Mouse (Mus musculus) right cerebral cortex, postnatal 36 days (tissue): ENCODE results near the gene Spata21.

ENCODE experiments used
- DNase-seq, 2 experiments: peaks; one replicate each; pipeline ENCODE4 v3.0.0; 2022; ENCODE audit warnings: low spot score in 2 of 2, mixed read lengths in 1 of 2

The Spata21 gene

DNA sequence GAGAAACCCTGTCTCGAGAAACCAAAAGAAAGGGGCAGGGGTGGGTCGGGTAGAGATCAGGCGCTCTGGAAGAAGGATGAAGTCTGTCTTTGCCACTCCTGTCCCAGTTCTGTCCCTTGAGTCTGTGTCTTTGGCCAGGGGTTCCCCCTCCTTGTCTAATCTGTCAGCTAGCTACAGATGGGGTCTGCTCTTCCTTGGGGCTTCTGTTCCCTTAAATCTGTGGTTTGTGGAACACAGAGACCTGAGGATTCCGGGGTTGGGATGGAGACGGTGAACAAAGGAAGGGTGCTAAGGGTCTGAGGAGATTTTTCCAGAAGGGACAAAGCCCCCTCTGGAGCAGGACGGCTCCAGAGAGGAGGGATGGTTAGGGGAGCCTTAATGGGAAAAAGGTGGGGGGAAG is at the start of gene Spata21:
TSS of gene Spata21 (plus strand) at position 301 of the 400 bp plus-strand sequence.
- no peak for DNase-seq

DNA sequence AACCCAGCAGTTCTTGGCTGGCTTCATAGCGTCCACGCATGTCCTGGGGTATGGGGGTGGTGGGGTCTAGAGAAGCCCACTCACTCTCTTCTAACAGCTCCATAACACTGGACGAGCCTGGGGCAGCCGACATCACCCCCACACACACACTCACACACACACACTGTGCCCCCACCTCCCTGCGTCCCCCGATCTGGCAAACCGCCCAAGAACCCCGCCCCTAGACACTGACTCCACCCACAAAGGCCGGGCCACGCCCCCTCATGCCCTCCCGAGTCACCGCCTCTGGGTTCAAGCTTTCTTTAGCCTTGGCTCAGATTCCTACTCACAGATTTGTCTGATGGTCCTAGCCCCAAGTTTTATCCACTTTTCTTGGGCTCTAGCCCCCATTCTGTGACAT is 47.0 kb upstream of the Spata21 start:
- DNase-seq, result no peak

DNA sequence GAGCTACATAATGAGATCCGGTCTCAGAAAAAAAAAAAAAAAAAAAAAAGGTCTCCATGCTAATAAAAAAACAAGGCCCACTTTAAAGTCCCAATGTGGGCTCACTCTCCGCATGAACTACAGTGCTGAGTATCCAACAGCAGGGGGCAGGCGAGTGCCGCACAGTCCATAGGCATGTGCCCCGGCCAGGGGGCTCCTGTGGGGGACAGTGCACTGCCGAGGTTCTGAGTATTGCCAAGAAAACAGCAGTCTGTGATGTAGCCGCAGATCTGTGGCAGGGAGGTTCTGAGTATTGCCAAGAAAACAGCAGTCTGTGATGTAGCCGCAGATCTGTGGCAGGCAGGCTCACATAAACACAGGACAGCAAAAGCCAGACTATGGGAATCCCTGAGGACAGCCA is 43.3 kb upstream of the Spata21 start:
- no peak for DNase-seq

- no peak for DNase-seq
Observed at GRCm38 (mm10) chr4:141048810-141049475, 39.2 kb upstream of the Spata21 start.

DNA sequence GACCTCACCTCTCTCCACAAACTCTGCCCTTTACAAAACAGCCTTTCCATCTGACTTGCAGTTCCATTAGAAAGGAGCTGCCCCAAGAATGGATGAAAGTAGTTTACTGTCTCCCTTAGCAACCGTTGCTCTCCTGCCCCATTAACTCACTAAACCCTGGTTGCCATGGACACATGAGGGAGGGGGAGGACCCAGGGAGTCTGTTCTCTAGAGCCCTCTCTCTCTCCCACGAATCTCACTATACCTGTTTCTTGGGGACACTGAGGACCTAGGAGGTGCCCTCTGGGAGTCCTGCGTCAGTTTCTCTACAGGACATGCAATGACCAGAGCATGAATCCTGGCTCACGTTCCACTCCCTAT is 38.7 kb upstream of the Spata21 start:
- no peak for DNase-seq

DNA sequence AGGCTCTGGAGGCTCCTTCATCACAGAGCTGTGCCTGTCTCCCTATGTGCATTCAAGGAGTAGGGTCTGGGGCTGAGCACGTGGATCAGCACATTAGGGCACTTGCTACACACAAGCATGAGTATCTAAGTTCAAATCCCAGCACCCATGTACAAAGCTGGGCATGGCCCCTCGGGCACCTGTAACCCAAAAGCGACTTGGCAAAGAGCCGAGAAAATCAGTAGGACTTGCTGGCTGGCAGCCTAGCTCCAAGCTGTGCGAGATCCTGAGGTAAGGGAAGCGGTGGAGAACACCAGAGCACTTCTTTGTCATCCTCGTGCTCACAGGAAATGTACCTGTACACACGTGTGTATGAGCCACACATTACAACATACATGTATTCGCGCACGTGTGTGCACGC is 35.7 kb upstream of the Spata21 start:
- no peak for DNase-seq

GRCm38 (mm10) chr4:141053138-141053537 is 35.0 kb upstream of the Spata21 start:
- no peak for DNase-seq

- peak; percentile 80 to 83 for DNase-seq
Observed at GRCm38 (mm10) chr4:141053568-141054161, 34.5 kb upstream of the Spata21 start.

DNA sequence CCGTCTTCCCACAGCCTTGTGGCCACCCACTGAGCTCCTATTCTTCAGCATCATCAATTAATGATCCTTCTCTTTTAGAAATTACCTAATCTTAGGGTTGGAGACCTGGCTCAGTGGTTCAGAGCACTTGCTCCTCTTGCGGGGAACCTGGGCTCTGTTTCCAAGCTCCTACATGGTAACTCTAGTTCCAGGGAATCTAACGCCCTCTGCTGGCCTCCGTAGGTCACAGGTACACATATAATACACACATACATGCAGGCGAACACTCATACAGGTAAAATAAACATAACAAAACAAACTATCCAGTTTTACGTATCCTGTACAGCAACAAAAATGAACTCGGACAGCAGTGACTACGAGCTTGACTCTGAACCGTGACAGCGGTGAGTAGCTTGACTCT is 31.2 kb upstream of the Spata21 start:
- no peak for DNase-seq

DNA sequence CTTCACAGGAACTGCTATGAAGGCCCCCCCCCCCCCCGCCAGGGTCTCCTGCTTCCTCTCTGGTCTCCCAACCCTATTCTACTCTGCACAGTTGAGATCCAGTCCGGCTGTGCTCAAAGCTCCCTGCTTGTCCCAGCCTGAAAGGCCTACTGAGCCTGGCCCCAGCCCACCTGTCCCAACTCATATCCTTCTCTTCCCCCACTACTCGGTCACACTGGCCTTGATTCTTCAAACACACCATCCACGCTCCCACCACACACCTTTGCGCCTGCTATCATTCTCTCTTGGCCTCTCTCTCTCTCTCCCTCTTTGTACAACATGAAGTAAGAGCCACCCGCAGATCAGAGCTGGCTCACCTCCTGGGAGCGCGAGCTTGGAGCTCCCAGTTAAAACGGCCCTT is 29.3 kb upstream of the Spata21 start:
- DNase-seq, result no peak

GRCm38 (mm10) chr4:141059616-141060425 is 28.3 kb upstream of the Spata21 start:
- no peak for DNase-seq

- peak; percentile 96 to 97 for DNase-seq
Observed at GRCm38 (mm10) chr4:141060426-141061301, 27.5 kb upstream of the Spata21 start, which contains the start of gene Crocc. TSS of gene Crocc (minus strand) at chr4:141060550.

GRCm38 (mm10) chr4:141064104-141064659 is 24.0 kb upstream of the Spata21 start:
- no peak for DNase-seq

GRCm38 (mm10) chr4:141065123-141065522 is 23.0 kb upstream of the Spata21 start:
- peak; percentile 75 to 82 for DNase-seq

GRCm38 (mm10) chr4:141066709-141067515 is 21.2 kb upstream of the Spata21 start:
- no peak for DNase-seq

- no peak for DNase-seq
Observed at GRCm38 (mm10) chr4:141067516-141068046, 20.6 kb upstream of the Spata21 start.

- no peak for DNase-seq
Observed at GRCm38 (mm10) chr4:141068655-141069054, 19.5 kb upstream of the Spata21 start.

GRCm38 (mm10) chr4:141069731-141070130 is 18.4 kb upstream of the Spata21 start:
- DNase-seq, result no peak

DNA sequence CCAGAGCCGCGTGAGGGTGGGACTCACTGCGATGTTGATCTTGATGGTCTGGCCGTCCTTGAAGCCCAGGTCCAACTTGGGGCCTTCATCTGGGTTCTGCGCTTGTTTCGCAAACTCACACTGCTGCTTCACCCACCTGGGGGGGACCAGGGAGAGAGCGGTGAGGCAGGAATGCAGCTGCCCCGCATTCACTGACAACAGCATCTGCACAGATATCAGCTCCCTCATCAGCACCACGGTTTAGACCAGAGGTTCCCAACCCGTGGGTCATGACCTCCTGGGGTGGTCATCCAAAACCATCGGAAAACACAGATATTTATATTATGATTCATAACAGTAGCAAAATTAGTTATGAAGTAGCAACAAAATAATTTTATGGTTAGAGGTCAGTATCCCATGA is 15.6 kb upstream of the Spata21 start:
- no peak for DNase-seq

DNA sequence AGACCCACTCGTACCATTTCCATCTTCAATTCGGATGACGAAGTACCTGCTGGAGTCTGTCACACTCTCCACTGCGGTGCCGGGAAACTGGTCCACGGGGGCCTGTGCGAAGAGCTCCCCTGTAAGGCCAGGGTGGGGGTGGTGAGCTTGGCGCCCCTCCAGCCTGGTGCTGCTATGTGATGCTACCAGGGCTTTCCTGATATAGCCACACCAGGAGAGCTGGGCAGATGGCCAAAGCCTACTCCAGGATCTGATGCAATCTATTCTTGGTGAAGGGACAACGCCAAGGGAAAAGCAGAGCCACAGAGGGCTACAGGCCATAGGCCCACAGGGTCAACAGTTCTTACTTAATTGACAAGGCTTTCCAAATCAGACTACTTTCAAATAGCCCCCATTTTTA is 14.5 kb upstream of the Spata21 start:
- peak; percentile 80 to 86 for DNase-seq
